Mouse (Mus musculus) G1E (cell line): ENCODE results near the gene Vmn2r85. TPM values are rescaled to one million over a fixed set of nuclear protein-coding genes. Genes with fewer than 3 reads are reported as not detected.

ENCODE experiments used
- ATAC-seq: 2 replicates; pipeline ENCODE4 v1.8.0; 2016; ENCODE audit warnings: mild to moderate bottlenecking; ENCODE audit not compliant: insufficient number of reproducible peaks, poor library complexity, low FRiP score, severe bottlenecking; ENCODE audit errors: extremely low read depth
- DNase-seq: peaks from one replicate; pipeline ENCODE4 v3.0.0; 2012; ENCODE audit warnings: low spot score
- H3K27me3 ChIP-seq: 2 replicates; pipeline ENCODE4 v1.6.1; 2012; ENCODE audit warnings: mild to moderate bottlenecking, low read length, inconsistent platforms; ENCODE audit not compliant: insufficient read depth
- H3K36me3 ChIP-seq: replicated peaks from 2 replicates; pipeline ENCODE3; 2012; ENCODE audit warnings: mild to moderate bottlenecking, inconsistent platforms
- H3K4me1 ChIP-seq: 2 replicates; pipeline ENCODE4 v1.6.1; 2012; ENCODE audit warnings: low read depth, low read length, inconsistent platforms, mixed read lengths; ENCODE audit not compliant: insufficient read depth
- H3K4me3 ChIP-seq: 2 replicates; pipeline ENCODE4 v1.5.1; 2012; ENCODE audit warnings: low read depth, mild to moderate bottlenecking, inconsistent platforms, low read length, moderate library complexity, mixed read lengths
- H3K9me3 ChIP-seq: replicated peaks from 2 replicates; pipeline ENCODE4 v1.6.1; 2012; ENCODE audit warnings: inconsistent platforms
- CTCF ChIP-seq: IDR thresholded peaks from 2 replicates; pipeline ENCODE4 v1.5.1; 2012; ENCODE audit warnings: low read depth, low read length, inconsistent platforms, mixed read lengths
- GATA1 ChIP-seq: IDR thresholded peaks from 2 replicates; pipeline ENCODE4 v1.6.1; 2012; ENCODE audit warnings: borderline replicate concordance, low read length, inconsistent platforms, mixed read lengths
- GATA2 ChIP-seq: IDR thresholded peaks from 2 replicates; pipeline ENCODE4 v1.6.1; 2012; ENCODE audit warnings: low read depth, low read length, inconsistent platforms, borderline replicate concordance
- POLR2AphosphoS5 ChIP-seq: IDR thresholded peaks from 2 replicates; pipeline ENCODE4 v1.6.1; 2012; ENCODE audit warnings: low read depth, low read length, inconsistent platforms; ENCODE audit not compliant: insufficient replicate concordance
- TAL1 ChIP-seq: conservative IDR thresholded peaks from 2 replicates; pipeline ENCODE4 v1.6.1; 2012; ENCODE audit warnings: low read depth, low read length, inconsistent platforms, mixed read lengths
- polyA plus RNA-seq: library from polyadenylated mRNA; stranded (reverse); fragments of >175 nt; gene quantifications from 2 replicates; pipeline ENCODE4 v1.2.3, GENCODE M21; 2012
- total RNA-seq, 2 experiments: library from RNA; stranded (forward) in 1 of 2; stranded (reverse) in 1 of 2; fragments of 200-1000 nt in 1 of 2; fragments of >200 nt in 1 of 2; fragmentation: Nextera tagmentation in 1 of 2; gene quantifications; 2 replicates each; pipeline ENCODE4 v1.2.3; 2014 to 2017

The Vmn2r85 gene
- total and polyA plus RNA-seq, 3 experiments: 0.05 TPM; not detected in 2

DNA sequence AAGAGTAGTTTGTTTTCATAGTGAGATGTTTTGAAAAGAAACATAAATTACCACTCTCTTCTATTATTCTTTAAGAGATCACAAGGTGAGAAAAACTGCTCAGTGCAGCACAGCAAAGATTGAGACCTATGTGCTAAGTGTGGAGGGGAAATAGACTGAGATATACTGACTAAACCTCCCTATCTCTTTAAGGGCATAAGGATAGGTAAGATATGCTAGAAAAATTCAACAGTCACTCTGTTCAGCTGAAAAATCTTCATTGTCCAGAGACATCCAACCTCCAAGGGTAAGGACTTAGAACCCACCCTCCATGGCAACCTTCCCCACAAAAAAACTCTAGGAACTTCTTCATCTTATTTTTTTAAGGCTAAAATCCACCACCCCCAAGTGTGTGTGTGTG, 64.7 kb downstream of the Vmn2r85 start:
- DNase-seq (no peak), ATAC-seq (no peak)
- no peak overlapping the region for H3K4me3 ChIP-seq
- TF ChIP-seq CTCF (no peak), TAL1 (no peak), POLR2AphosphoS5 (no peak), GATA1 (no peak), GATA2 (no peak)
- no peaks in the 10 kb centered on the region for H3K9me3 ChIP-seq
- no peaks in the 10 kb centered on the region for H3K27me3 ChIP-seq
- H3K4me1 ChIP-seq: peaks cover 2% of the 10 kb centered on the region; the same call in 1 of the 2 replicates
- peaks cover 62% of the 10 kb centered on the region for H3K36me3 ChIP-seq

Other genes starting within 250 kb of the Vmn2r85 start
- not detected in 2 replicates for gene Olfr826, start 245.5 kb downstream of the Vmn2r85 start, total RNA-seq (2014; fragmentation: Nextera tagmentation)
- 0.16 TPM in 1 of 2 replicates, not detected in the other for gene Olfr826, start 245.5 kb downstream of the Vmn2r85 start, total RNA-seq (2017)
- gene Olfr826, start 245.5 kb downstream of the Vmn2r85 start, polyA plus RNA-seq: not detected in 2 replicates
- gene Olfr827, start 215.3 kb downstream of the Vmn2r85 start, total RNA-seq (2014; fragmentation: Nextera tagmentation): not detected in 2 replicates
- 0.06 and 0.33 TPM in 2 replicates for gene Olfr827, start 215.3 kb downstream of the Vmn2r85 start, total RNA-seq (2017)
- not detected in 2 replicates for gene Olfr827, start 215.3 kb downstream of the Vmn2r85 start, polyA plus RNA-seq
- not detected in 2 replicates for gene Neurod4, start 149.5 kb downstream of the Vmn2r85 start, total RNA-seq (2014; fragmentation: Nextera tagmentation)
- 0.60 and 0.64 TPM in 2 replicates for gene Neurod4, start 149.5 kb downstream of the Vmn2r85 start, total RNA-seq (2017)
- not detected in 2 replicates for gene Neurod4, start 149.5 kb downstream of the Vmn2r85 start, polyA plus RNA-seq
- gene Tespa1, start 106.8 kb downstream of the Vmn2r85 start, total RNA-seq (2014; fragmentation: Nextera tagmentation): 202 and 209 TPM in 2 replicates
- 340 and 367 TPM in 2 replicates for gene Tespa1, start 106.8 kb downstream of the Vmn2r85 start, total RNA-seq (2017)
- 6.6 and 7.4 TPM in 2 replicates for gene Tespa1, start 106.8 kb downstream of the Vmn2r85 start, polyA plus RNA-seq
- gene Vmn2r84, start 35.4 kb downstream of the Vmn2r85 start, total RNA-seq (2014; fragmentation: Nextera tagmentation): not detected in 2 replicates
- 0.12 and 0.27 TPM in 2 replicates for gene Vmn2r84, start 35.4 kb downstream of the Vmn2r85 start, total RNA-seq (2017)
- not detected in 2 replicates for gene Vmn2r84, start 35.4 kb downstream of the Vmn2r85 start, polyA plus RNA-seq
- not detected in 2 replicates for gene Vmn2r86, start 26.3 kb upstream of the Vmn2r85 start, total RNA-seq (2014; fragmentation: Nextera tagmentation)
- 0.05 and 0.06 TPM in 2 replicates for gene Vmn2r86, start 26.3 kb upstream of the Vmn2r85 start, total RNA-seq (2017)
- gene Vmn2r86, start 26.3 kb upstream of the Vmn2r85 start, polyA plus RNA-seq: not detected in 2 replicates
- not detected in 2 replicates for gene Vmn2r87, start 67.7 kb upstream of the Vmn2r85 start, total RNA-seq (2014; fragmentation: Nextera tagmentation)
- 0.11 TPM in 1 of 2 replicates, not detected in the other for gene Vmn2r87, start 67.7 kb upstream of the Vmn2r85 start, total RNA-seq (2017)
- gene Vmn2r87, start 67.7 kb upstream of the Vmn2r85 start, polyA plus RNA-seq: not detected in 2 replicates